Mouse (Mus musculus): ENCODE results near the gene Icmt. TPM values are rescaled to one million over a fixed set of nuclear protein-coding genes. Genes with fewer than 3 reads are reported as not detected.

Icmt gene
- polyA plus RNA-seq (2014; fragmentation: Nextera tagmentation; extraction: Ambion mirVana), result 20.2 and 22.6 TPM in 2 replicates

GRCm38 (mm10) chr4:152296874-152297861, at the start of gene Icmt:
Gene Icmt (plus strand): TSS chr4:152297227.
- Histone ChIP-seq H3K9me3 (ENCODE audit: control insufficient read depth, low read depth, low read length) (no peaks in the 10 kb centered on the region), H3K4me2 (replicated peaks; ENCODE audit: low read depth, low read length) (peak within 1 kb of the TSS; percentile 96), H3K36me3 (ENCODE audit: control insufficient read depth, insufficient read depth, low read length) (peaks cover 16% of the 10 kb centered on the region; the same call in 1 of the 2 replicates), H3K4me1 (ENCODE audit: control insufficient read depth, insufficient read depth, low read length) (peaks cover 19% of the 10 kb centered on the region), H3K4me3 (ENCODE audit: low read depth, low read length) (peak within 1 kb of the TSS; percentile 71), H3K27me3 (ENCODE audit: control insufficient read depth, insufficient read depth, low read length) (no peaks in the 10 kb centered on the region), H3K27ac (ENCODE audit: low read length) (peak within 1 kb of the TSS; percentile 66; the same call in 1 of the 2 replicates), H3K9ac (replicated peaks; ENCODE audit: low read depth, low read length) (peak within 1 kb of the TSS; percentile 89)
- peak; percentile 95 for ATAC-seq (ENCODE audit: insufficient number of reproducible peaks, insufficient read depth, low FRiP score, low read depth)
- under 1% methylated on average over 118 of the region's 119 CpGs for WGBS

DNA sequence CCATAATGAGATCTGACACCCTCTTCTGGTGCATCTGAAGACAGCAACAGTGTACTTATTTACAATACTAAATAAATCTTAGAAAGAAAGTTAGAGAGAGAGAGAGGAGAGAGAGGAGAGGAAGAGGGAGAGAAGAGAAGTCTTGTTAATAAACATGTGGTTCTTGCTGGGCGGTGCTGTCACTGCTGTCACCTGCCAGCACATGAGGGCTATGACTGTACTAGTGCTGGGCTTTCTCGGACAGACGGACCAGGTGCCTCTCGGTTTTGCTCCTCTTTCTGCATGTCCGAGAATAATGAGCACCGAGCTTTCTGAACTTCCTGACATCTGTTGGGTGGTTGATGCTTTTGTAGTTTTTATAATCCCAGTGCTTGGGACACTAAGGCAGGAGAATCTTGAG, 46.4 kb upstream of the Icmt start:
- 84% methylated on average over 6 of the region's 6 CpGs for WGBS
- Histone ChIP-seq H3K9me3 (ENCODE audit: control insufficient read depth, low read depth, low read length) (no peaks in the 10 kb centered on the region), H3K4me2 (replicated peaks; ENCODE audit: low read depth, low read length) (no peak overlapping the region), H3K36me3 (ENCODE audit: control insufficient read depth, insufficient read depth, low read length) (no peaks in the 10 kb centered on the region), H3K9ac (replicated peaks; ENCODE audit: low read depth, low read length) (no peak overlapping the region), H3K4me1 (ENCODE audit: control insufficient read depth, insufficient read depth, low read length) (no peaks in the 10 kb centered on the region), H3K27ac (ENCODE audit: low read length) (no peak overlapping the region), H3K4me3 (ENCODE audit: low read depth, low read length) (no peak overlapping the region), H3K27me3 (ENCODE audit: control insufficient read depth, insufficient read depth, low read length) (no peaks in the 10 kb centered on the region)
- ATAC-seq (ENCODE audit: insufficient number of reproducible peaks, insufficient read depth, low FRiP score, low read depth), result no peak

DNA sequence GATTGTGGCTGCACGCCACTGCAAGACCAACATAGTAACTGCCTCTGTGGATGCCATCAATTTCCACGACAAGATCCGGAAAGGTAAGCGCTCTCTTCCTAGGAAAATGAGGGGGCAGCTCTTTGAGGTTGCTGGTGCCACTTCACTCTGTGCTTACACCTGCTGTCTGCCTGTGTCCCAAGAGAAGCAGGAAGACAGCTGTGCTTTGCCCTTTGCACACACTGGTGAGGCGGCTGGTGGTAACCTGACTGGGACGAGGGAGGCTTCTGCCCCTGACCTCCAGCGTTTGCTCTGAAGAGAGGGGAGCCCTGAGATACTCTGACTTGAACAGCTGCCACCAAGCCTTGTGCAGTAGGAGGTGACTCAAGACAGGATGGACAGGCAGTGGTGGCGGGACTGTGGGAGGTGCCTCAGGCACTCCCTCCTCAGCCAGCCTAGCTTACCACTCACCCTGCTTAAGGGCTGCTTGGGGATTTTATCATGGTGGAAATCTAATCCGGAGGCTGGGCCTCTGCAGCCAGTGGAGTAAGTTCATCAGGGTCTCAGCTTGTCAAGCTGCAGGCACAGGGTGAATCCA, 43.8 kb upstream of the Icmt start:
- 0 out of 2 replicates have a peak, but pooled peaks cover 4% of the 10 kb centered on the region for H3K4me1 ChIP-seq (ENCODE audit: control insufficient read depth, insufficient read depth, low read length)
- no peak; the same call in 1 of the 2 replicates for ATAC-seq (ENCODE audit: insufficient number of reproducible peaks, insufficient read depth, low FRiP score, low read depth)

DNA sequence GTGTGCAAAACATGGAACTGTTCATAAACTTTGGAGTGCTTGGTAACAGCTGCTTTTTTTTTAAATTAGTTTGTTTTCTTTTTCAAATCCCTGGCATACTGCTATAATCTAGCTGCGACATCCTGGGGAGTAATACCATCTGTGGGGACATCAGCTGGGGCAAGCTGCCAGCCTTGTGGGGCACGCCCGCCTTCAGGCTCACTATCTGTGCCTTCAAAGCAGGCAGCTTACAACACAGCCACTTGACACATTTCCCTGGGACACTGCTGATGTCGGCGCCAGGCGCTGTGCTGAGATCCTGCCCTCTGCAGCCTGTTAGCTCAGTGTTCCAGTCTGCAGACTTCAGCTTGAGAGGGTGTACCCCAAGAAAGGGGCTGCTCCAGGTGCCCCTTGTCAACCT, 40.0 kb upstream of the Icmt start:
- Histone ChIP-seq H3K27ac (ENCODE audit: low read length) (no peak overlapping the region), H3K36me3 (ENCODE audit: control insufficient read depth, insufficient read depth, low read length) (no peaks in the 10 kb centered on the region; the same call in 1 of the 2 replicates), H3K4me2 (replicated peaks; ENCODE audit: low read depth, low read length) (no peak overlapping the region), H3K4me3 (ENCODE audit: low read depth, low read length) (no peak overlapping the region), H3K4me1 (ENCODE audit: control insufficient read depth, insufficient read depth, low read length) (0 out of 2 replicates have a peak, but pooled peaks cover 4% of the 10 kb centered on the region), H3K9me3 (ENCODE audit: control insufficient read depth, low read depth, low read length) (no peaks in the 10 kb centered on the region), H3K9ac (replicated peaks; ENCODE audit: low read depth, low read length) (no peak overlapping the region), H3K27me3 (ENCODE audit: control insufficient read depth, insufficient read depth, low read length) (no peaks in the 10 kb centered on the region)
- WGBS, result 39% methylated on average over 6 of the region's 6 CpGs
- ATAC-seq (ENCODE audit: insufficient number of reproducible peaks, insufficient read depth, low FRiP score, low read depth), result no peak

More for the DNA sequence above, 43.8 kb upstream of the Icmt start:
- no peaks in the 10 kb centered on the region for H3K36me3 ChIP-seq (ENCODE audit: control insufficient read depth, insufficient read depth, low read length)
- WGBS, result 66% methylated on average over 9 of the region's 9 CpGs
- H3K4me2 ChIP-seq (replicated peaks; ENCODE audit: low read depth, low read length), result no peak overlapping the region
- no peak overlapping the region for H3K27ac ChIP-seq (ENCODE audit: low read length)
- H3K27me3 ChIP-seq (ENCODE audit: control insufficient read depth, insufficient read depth, low read length), result no peaks in the 10 kb centered on the region
- no peak overlapping the region for H3K9ac ChIP-seq (replicated peaks; ENCODE audit: low read depth, low read length)
- no peak overlapping the region for H3K4me3 ChIP-seq (ENCODE audit: low read depth, low read length)
- H3K9me3 ChIP-seq (ENCODE audit: control insufficient read depth, low read depth, low read length), result no peaks in the 10 kb centered on the region

- Histone ChIP-seq H3K9me3 (ENCODE audit: control insufficient read depth, low read depth, low read length) (no peaks in the 10 kb centered on the region), H3K36me3 (ENCODE audit: control insufficient read depth, insufficient read depth, low read length) (no peaks in the 10 kb centered on the region; the same call in 1 of the 2 replicates), H3K4me2 (replicated peaks; ENCODE audit: low read depth, low read length) (no peak overlapping the region), H3K9ac (replicated peaks; ENCODE audit: low read depth, low read length) (no peak overlapping the region), H3K4me3 (ENCODE audit: low read depth, low read length) (no peak overlapping the region), H3K27ac (ENCODE audit: low read length) (no peak overlapping the region), H3K4me1 (ENCODE audit: control insufficient read depth, insufficient read depth, low read length) (peaks cover 15% of the 10 kb centered on the region; the same call in 1 of the 2 replicates), H3K27me3 (ENCODE audit: control insufficient read depth, insufficient read depth, low read length) (no peaks in the 10 kb centered on the region)
- ATAC-seq (ENCODE audit: insufficient number of reproducible peaks, insufficient read depth, low FRiP score, low read depth), result no peak
- WGBS, result 90% methylated on average over 8 of the region's 8 CpGs
These were observed 36.6 kb upstream of the Icmt start for GRCm38 (mm10) chr4:152260451-152260850.

- Histone ChIP-seq H3K9ac (replicated peaks; ENCODE audit: low read depth, low read length) (no peak overlapping the region), H3K27ac (ENCODE audit: low read length) (no peak overlapping the region), H3K36me3 (ENCODE audit: control insufficient read depth, insufficient read depth, low read length) (no peaks in the 10 kb centered on the region; the same call in 1 of the 2 replicates), H3K9me3 (ENCODE audit: control insufficient read depth, low read depth, low read length) (no peaks in the 10 kb centered on the region), H3K4me3 (ENCODE audit: low read depth, low read length) (no peak overlapping the region), H3K27me3 (ENCODE audit: control insufficient read depth, insufficient read depth, low read length) (no peaks in the 10 kb centered on the region), H3K4me1 (ENCODE audit: control insufficient read depth, insufficient read depth, low read length) (peaks cover 11% of the 10 kb centered on the region; the same call in 1 of the 2 replicates), H3K4me2 (replicated peaks; ENCODE audit: low read depth, low read length) (no peak overlapping the region)
- no peak for ATAC-seq (ENCODE audit: insufficient number of reproducible peaks, insufficient read depth, low FRiP score, low read depth)
- WGBS, result 69% methylated on average over 9 of the region's 9 CpGs
These were observed 34.8 kb upstream of the Icmt start for GRCm38 (mm10) chr4:152262187-152262586.

DNA sequence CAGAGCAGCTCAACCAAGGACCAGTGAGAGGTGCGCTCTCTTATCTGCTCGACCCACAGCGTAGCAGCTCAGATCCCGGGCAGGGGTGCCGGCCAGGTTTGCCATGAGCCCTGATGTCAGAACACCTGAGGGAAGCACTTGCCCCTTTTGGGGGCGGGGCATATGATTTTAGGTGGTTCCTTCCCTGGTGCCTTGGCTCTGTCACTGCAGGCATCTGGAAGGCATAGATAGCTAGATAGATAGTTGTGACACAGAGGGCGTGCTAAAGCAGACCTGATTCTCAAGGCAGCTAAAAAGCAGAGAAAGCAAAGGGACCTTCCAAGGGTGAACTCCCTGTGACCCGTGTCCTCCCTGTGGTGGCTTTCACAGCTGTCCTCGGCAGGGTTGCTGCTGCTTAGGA, 33.9 kb upstream of the Icmt start:
- WGBS, result 61% methylated on average over 9 of the region's 9 CpGs
- no peak for ATAC-seq (ENCODE audit: insufficient number of reproducible peaks, insufficient read depth, low FRiP score, low read depth)
- H3K27ac ChIP-seq (ENCODE audit: low read length), result no peak overlapping the region

GRCm38 (mm10) chr4:152263512-152264176, 33.4 kb upstream of the Icmt start:
- 33% methylated on average over 10 of the region's 10 CpGs for WGBS
- no peak overlapping the region for H3K4me2 ChIP-seq (replicated peaks; ENCODE audit: low read depth, low read length)
- peak; percentile 68 for ATAC-seq (ENCODE audit: insufficient number of reproducible peaks, insufficient read depth, low FRiP score, low read depth)
- H3K36me3 ChIP-seq (ENCODE audit: control insufficient read depth, insufficient read depth, low read length), result no peaks in the 10 kb centered on the region; the same call in 1 of the 2 replicates
- no peak overlapping the region for H3K27ac ChIP-seq (ENCODE audit: low read length)
- no peaks in the 10 kb centered on the region for H3K27me3 ChIP-seq (ENCODE audit: control insufficient read depth, insufficient read depth, low read length)
- no peak overlapping the region; the same call in 1 of the 2 replicates for H3K9ac ChIP-seq (replicated peaks; ENCODE audit: low read depth, low read length)
- no peak overlapping the region for H3K4me3 ChIP-seq (ENCODE audit: low read depth, low read length)
- H3K4me1 ChIP-seq (ENCODE audit: control insufficient read depth, insufficient read depth, low read length), result peaks cover 11% of the 10 kb centered on the region; the same call in 1 of the 2 replicates
- H3K9me3 ChIP-seq (ENCODE audit: control insufficient read depth, low read depth, low read length), result no peaks in the 10 kb centered on the region

More for the DNA sequence above, 33.9 kb upstream of the Icmt start:
- H3K36me3 ChIP-seq (ENCODE audit: control insufficient read depth, insufficient read depth, low read length), result no peaks in the 10 kb centered on the region; the same call in 1 of the 2 replicates
- H3K9me3 ChIP-seq (ENCODE audit: control insufficient read depth, low read depth, low read length), result no peaks in the 10 kb centered on the region
- H3K4me3 ChIP-seq (ENCODE audit: low read depth, low read length), result no peak overlapping the region
- H3K9ac ChIP-seq (replicated peaks; ENCODE audit: low read depth, low read length), result no peak overlapping the region; the same call in 1 of the 2 replicates
- H3K27me3 ChIP-seq (ENCODE audit: control insufficient read depth, insufficient read depth, low read length), result no peaks in the 10 kb centered on the region
- peaks cover 11% of the 10 kb centered on the region; the same call in 1 of the 2 replicates for H3K4me1 ChIP-seq (ENCODE audit: control insufficient read depth, insufficient read depth, low read length)
- H3K4me2 ChIP-seq (replicated peaks; ENCODE audit: low read depth, low read length), result no peak overlapping the region

Measured in stomach, embryonic 14.5 days (tissue).